Mouse (Mus musculus) stomach, postnatal 0 days (tissue): ENCODE results near the gene Fbxw7.

Source experiments
- CTCF ChIP-seq: IDR thresholded peaks from 2 replicates; pipeline ENCODE4 v1.5.1; 2016; ENCODE audit warnings: antibody characterized with exemption, low read depth, mild to moderate bottlenecking, moderate library complexity
- EP300 ChIP-seq: optimal IDR thresholded peaks from 2 replicates; pipeline ENCODE3; 2016; ENCODE audit warnings: antibody characterized with exemption

GRCm38 (mm10) chr3:84952585-84953187 lies 137.6 kb downstream of the Fbxw7 start:
- TF ChIP-seq CTCF = no peak
- TF ChIP-seq EP300 = no peak
